Mouse (Mus musculus) gastrocnemius, postnatal 14 days (tissue): Measurements from ENCODE around the gene Akap13. TPM values are rescaled to one million over a fixed set of nuclear protein-coding genes. Genes with fewer than 3 reads are reported as not detected.
"Not testable (repeated sequence)": the region's sequence is repeated elsewhere in the genome, so short reads cannot be mapped to it uniquely, and the experiment has no call there.

Source experiments
- DNase-seq: peaks from one replicate; pipeline ENCODE4 v3.0.0; 2021; ENCODE audit warnings: mixed read lengths
- intact Hi-C: fragments of 180-260 bp; cut with DNase I; formaldehyde crosslinking; loops from one replicate; pipeline ENCODE4 v1.15.1; 2025; ENCODE audit warnings: low total_unique reads
- total RNA-seq, 2 experiments: library from RNA; stranded (reverse); gene quantifications; 2 replicates each; pipeline ENCODE4 v1.2.3; 2021

Gene Akap13
- total RNA-seq, 2 experiments from 2014 or later = 65.0 to 73.0 TPM

GRCm38 (mm10) chr7:75730216-75730615 is 274.9 kb downstream of the Akap13 start:
- DNase-seq = no peak
- intact Hi-C loops = no loop called here

- intact Hi-C loops = no loop called here
- DNase-seq = no peak
Measured at GRCm38 (mm10) chr7:75731951-75732350, 276.6 kb downstream of the Akap13 start.

GRCm38 (mm10) chr7:75733166-75733565 is 277.8 kb downstream of the Akap13 start:
- DNase-seq = no peak
- intact Hi-C loops = no loop called here

GRCm38 (mm10) chr7:75739075-75739725 is 283.9 kb downstream of the Akap13 start:
- peak; percentile 49 for DNase-seq
- intact Hi-C loops = no loop called here

GRCm38 (mm10) chr7:75744528-75744927 is 289.2 kb downstream of the Akap13 start:
- intact Hi-C loops = loop anchor here (10.0 kb wide), 2 partner anchors 80 to 130 kb away; no protein-coding TSS in a partner anchor
- DNase-seq = no peak

GRCm38 (mm10) chr7:75744978-75745638 is 289.8 kb downstream of the Akap13 start:
- intact Hi-C loops = loop anchor here (10.0 kb wide), 2 partner anchors 80 to 130 kb away; no protein-coding TSS in a partner anchor

GRCm38 (mm10) chr7:75745969-75746368 is 290.6 kb downstream of the Akap13 start:
- intact Hi-C loops = loop anchor here (10.0 kb wide), 2 partner anchors 79 to 129 kb away; no protein-coding TSS in a partner anchor
- not testable (repeated sequence) for DNase-seq

More at GRCm38 (mm10) chr7:75744978-75745638, 289.8 kb downstream of the Akap13 start:
- DNase-seq = no peak

- DNase-seq = no peak
- intact Hi-C loops = no loop called here
Measured at GRCm38 (mm10) chr7:75750581-75750980, 295.2 kb downstream of the Akap13 start.

GRCm38 (mm10) chr7:75751161-75751803 is 295.9 kb downstream of the Akap13 start:
- intact Hi-C loops = no loop called here
- no peak for DNase-seq

GRCm38 (mm10) chr7:75752442-75753191 is 297.3 kb downstream of the Akap13 start:
- intact Hi-C loops = no loop called here
- DNase-seq = no peak

GRCm38 (mm10) chr7:75753192-75753783 is 298.0 kb downstream of the Akap13 start:
- intact Hi-C loops = no loop called here
- DNase-seq = no peak

- DNase-seq = no peak
- intact Hi-C loops = no loop called here
Measured at GRCm38 (mm10) chr7:75754587-75755499, 299.5 kb downstream of the Akap13 start.

GRCm38 (mm10) chr7:75755861-75756449 is 300.6 kb downstream of the Akap13 start:
- DNase-seq = no peak
- intact Hi-C loops = no loop called here

- intact Hi-C loops = no loop called here
- DNase-seq = no peak
Measured at GRCm38 (mm10) chr7:75759992-75760514, 304.7 kb downstream of the Akap13 start.

GRCm38 (mm10) chr7:75760661-75761319 is 305.5 kb downstream of the Akap13 start:
- DNase-seq, intact Hi-C loops: not testable (repeated sequence)

- intact Hi-C loops, DNase-seq: not testable (repeated sequence)
Measured at GRCm38 (mm10) chr7:75762225-75762624, 306.9 kb downstream of the Akap13 start.

- intact Hi-C loops, DNase-seq: not testable (repeated sequence)
Measured at GRCm38 (mm10) chr7:75767080-75767769, 311.9 kb downstream of the Akap13 start.
